Mouse (Mus musculus): ENCODE measurements around the gene Smim10l1. TPM values are rescaled to one million over a fixed set of nuclear protein-coding genes. Genes with fewer than 3 reads are reported as not detected.
A peak's percentile ranks its signal among the peaks of the same experiment; 100 is the strongest.

The Smim10l1 gene
- 12.0 and 18.1 TPM in 2 replicates for polyA plus RNA-seq (2011; ENCODE audit: insufficient read depth, insufficient read length, low replicate concordance, missing spikeins)

DNA sequence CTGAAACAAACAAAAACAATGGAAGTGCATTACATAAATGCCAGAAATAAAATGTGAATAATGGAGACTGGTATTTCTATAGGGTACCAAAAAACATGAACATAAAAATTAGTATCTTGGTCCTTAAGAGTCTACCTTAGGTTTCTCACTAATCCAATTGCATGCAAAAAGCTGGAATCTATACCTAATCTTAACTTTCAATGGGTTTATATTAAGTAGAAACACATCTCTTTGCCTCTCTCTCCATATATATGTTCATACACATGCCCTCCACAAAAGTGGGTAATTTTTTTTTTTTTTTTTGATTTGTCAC is at the start of gene Smim10l1:
TSS of gene Smim10l1 (plus strand) at position 301 of the 313 bp plus-strand sequence.
- Histone ChIP-seq H3K27ac (ENCODE audit: control insufficient read depth, insufficient read depth, low read depth, low read length, poor library complexity) (peak within 1 kb of the TSS; percentile 82), H3K4me1 (ENCODE audit: control insufficient read depth, insufficient read depth, low read length) (no peaks in the 10 kb centered on the region; the same call in none of the 2 replicates), H3K4me3 (replicated peaks; ENCODE audit: control insufficient read depth, low read depth, low read length) (peak within 1 kb of the TSS; percentile 97)
- TF ChIP-seq POLR2A (IDR thresholded peaks at IDR 0.05; ENCODE audit: borderline replicate concordance, control insufficient read depth, low read depth, low read length) (no peak), CTCF (IDR thresholded peaks at IDR 0.05; ENCODE audit: control insufficient read depth, insufficient read depth, low read length) (no peak)

DNA sequence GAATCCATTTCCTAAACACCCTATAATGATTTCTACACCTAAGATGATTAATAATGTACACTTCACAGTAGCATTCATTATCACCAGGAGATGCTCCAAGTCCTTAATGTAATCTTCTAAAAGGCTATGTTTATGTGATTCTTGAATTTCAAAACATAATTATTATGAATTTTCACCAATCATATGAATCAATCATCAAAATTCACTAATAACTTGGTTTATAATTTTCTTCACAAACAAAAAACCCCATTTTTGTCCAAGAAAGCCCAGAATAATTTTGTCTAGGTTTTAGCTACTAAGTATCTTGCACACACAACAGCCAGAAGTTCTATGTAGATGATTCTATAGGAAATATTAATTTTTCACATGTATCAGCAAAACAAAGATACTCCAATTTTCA is 49.0 kb upstream of the Smim10l1 start, which contains the start of gene Tas2r140:
TSS of gene Tas2r140 (minus strand) at position 101 of the 400 bp plus-strand sequence.
- no peaks in the 10 kb centered on the region for H3K4me1 ChIP-seq (ENCODE audit: control insufficient read depth, insufficient read depth, low read length)
- TF ChIP-seq CTCF (IDR thresholded peaks at IDR 0.05; ENCODE audit: control insufficient read depth, insufficient read depth, low read length): no peak
- no peak within 1 kb of the TSS for H3K4me3 ChIP-seq (replicated peaks; ENCODE audit: control insufficient read depth, low read depth, low read length)
- no peak within 1 kb of the TSS for H3K27ac ChIP-seq (ENCODE audit: control insufficient read depth, insufficient read depth, low read depth, low read length, poor library complexity)

DNA sequence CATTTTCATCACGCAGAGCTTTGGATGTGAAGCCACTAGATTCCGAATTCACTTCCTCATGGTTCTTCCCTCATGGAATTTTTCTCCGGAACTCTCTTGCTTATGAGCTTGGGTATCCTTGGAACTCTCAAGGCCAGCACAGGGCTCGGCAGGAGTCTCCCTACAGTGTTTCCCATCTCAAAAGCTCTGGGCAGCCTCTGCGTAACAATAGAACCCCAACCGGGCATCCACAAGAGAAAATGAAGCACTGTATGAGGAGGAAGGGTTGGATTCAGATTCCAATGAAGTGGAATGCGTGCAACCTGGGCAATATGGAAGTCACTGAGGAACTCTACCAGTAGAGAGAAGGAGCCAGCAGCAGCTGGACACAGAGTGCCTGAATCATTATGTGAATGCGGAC is 12.5 kb upstream of the Smim10l1 start:
- no peak overlapping the region for H3K27ac ChIP-seq (ENCODE audit: control insufficient read depth, insufficient read depth, low read depth, low read length, poor library complexity)
- no peak overlapping the region for H3K4me3 ChIP-seq (replicated peaks; ENCODE audit: control insufficient read depth, low read depth, low read length)
- TF ChIP-seq CTCF (IDR thresholded peaks at IDR 0.05; ENCODE audit: control insufficient read depth, insufficient read depth, low read length): no peak
- H3K4me1 ChIP-seq (ENCODE audit: control insufficient read depth, insufficient read depth, low read length): no peaks in the 10 kb centered on the region
- WGBS: 79% methylated on average over 8 of the region's 8 CpGs

DNA sequence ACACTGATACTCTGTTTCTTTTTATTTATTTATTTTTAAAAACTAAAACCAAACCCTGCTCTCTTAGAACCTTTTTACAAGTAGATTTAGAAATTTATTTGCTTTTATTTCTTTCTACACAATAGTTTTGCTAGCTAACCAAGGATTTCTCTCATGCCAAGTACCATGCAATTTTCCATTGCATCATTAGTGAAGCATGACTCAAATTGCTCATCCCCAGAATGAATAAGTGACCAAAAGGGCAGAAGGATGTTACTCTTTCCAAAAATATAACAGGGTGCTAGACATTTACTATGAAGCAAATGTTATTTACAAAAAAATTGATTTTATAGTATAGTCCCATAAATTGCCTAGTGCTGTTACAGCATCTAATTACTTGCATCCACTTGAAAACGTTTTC is 2.3 kb upstream of the Smim10l1 start:
- Histone ChIP-seq H3K4me1 (ENCODE audit: control insufficient read depth, insufficient read depth, low read length) (no peaks in the 10 kb centered on the region; the same call in none of the 2 replicates), H3K4me3 (replicated peaks; ENCODE audit: control insufficient read depth, low read depth, low read length) (no peak overlapping the region), H3K27ac (ENCODE audit: control insufficient read depth, insufficient read depth, low read depth, low read length, poor library complexity) (no peak overlapping the region)
- TF ChIP-seq POLR2A (IDR thresholded peaks at IDR 0.05; ENCODE audit: borderline replicate concordance, control insufficient read depth, low read depth, low read length): no peak
- TF ChIP-seq CTCF (IDR thresholded peaks at IDR 0.05; ENCODE audit: control insufficient read depth, insufficient read depth, low read length): no peak
- WGBS: 46% methylated on average over 1 of the region's 1 CpGs

DNA sequence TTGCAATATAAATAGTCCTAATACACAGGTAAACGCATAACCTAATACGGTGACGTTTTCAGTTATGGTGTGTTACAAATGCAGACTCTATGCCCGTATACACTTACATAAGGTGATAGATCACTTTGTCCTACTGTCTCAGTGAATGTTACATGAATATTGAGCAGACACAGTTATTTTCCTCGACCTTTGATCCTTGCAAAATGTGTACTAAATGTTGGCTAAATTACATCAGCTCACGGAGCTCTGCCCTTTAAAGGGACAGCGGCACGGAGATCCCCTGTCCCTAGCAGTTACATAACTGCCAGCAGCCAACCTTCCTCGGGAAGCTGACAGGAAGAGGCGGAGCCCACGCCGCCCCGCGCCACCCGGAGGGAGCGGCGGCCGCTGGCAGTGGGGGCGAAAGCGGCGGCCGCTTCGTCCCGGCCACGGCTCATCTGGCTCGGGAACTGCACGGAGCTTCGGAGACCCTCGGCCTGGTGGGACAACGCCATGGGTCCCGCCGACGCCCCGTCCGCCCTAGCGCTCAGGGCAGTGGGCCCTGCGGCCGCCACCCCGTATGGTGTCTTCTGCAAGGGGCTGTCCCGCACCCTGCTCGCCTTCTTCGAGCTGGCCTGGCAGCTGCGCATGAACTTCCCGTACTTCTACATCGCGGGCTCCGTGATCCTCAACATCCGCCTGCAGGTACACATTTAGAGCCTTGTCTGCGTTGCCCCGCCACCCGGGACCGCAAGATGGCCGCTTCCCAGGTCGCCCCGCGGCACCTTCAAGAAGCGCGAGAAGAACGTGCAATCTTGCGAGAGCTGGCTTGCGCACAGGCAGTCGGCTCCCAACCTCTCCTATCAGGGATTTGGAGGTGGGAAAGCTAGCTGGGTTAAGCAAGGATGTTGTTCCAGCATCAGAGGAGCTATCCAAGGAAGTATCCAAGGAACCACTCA is 482 bp downstream of the Smim10l1 start:
- peak; percentile 43; the same call in 1 of the 2 replicates for TF ChIP-seq POLR2A (IDR thresholded peaks at IDR 0.05; ENCODE audit: borderline replicate concordance, control insufficient read depth, low read depth, low read length)
- no peak for TF ChIP-seq CTCF (IDR thresholded peaks at IDR 0.05; ENCODE audit: control insufficient read depth, insufficient read depth, low read length)
- H3K27ac ChIP-seq (ENCODE audit: control insufficient read depth, insufficient read depth, low read depth, low read length, poor library complexity): peak overlapping the region; percentile 82
- 1% methylated on average over 62 of the region's 62 CpGs for WGBS
- peak overlapping the region; percentile 97 for H3K4me3 ChIP-seq (replicated peaks; ENCODE audit: control insufficient read depth, low read depth, low read length)
- no peaks in the 10 kb centered on the region; the same call in none of the 2 replicates for H3K4me1 ChIP-seq (ENCODE audit: control insufficient read depth, insufficient read depth, low read length)

Other genes with a start within 250 kb of the Smim10l1 start
- not detected in 2 replicates for gene Tas2r116, start 249.5 kb upstream of the Smim10l1 start, polyA plus RNA-seq (2011; ENCODE audit: insufficient read depth, insufficient read length, low replicate concordance, missing spikeins)
- gene Tas2r110, start 236.9 kb upstream of the Smim10l1 start, polyA plus RNA-seq (2011; ENCODE audit: insufficient read depth, insufficient read length, low replicate concordance, missing spikeins): not detected in 2 replicates
- gene Tas2r113, start 211.9 kb upstream of the Smim10l1 start, polyA plus RNA-seq (2011; ENCODE audit: insufficient read depth, insufficient read length, low replicate concordance, missing spikeins): not detected in 2 replicates
- not detected in 2 replicates for gene Tas2r125, start 195.3 kb upstream of the Smim10l1 start, polyA plus RNA-seq (2011; ENCODE audit: insufficient read depth, insufficient read length, low replicate concordance, missing spikeins)
- gene Tas2r129, start 153.8 kb upstream of the Smim10l1 start, polyA plus RNA-seq (2011; ENCODE audit: insufficient read depth, insufficient read length, low replicate concordance, missing spikeins): not detected in 2 replicates
- not detected in 2 replicates for gene Tas2r131, start 147.0 kb upstream of the Smim10l1 start, polyA plus RNA-seq (2011; ENCODE audit: insufficient read depth, insufficient read length, low replicate concordance, missing spikeins)
- not detected in 2 replicates for gene Tas2r109, start 123.9 kb upstream of the Smim10l1 start, polyA plus RNA-seq (2011; ENCODE audit: insufficient read depth, insufficient read length, low replicate concordance, missing spikeins)
- gene Tas2r103, start 67.8 kb upstream of the Smim10l1 start, polyA plus RNA-seq (2011; ENCODE audit: insufficient read depth, insufficient read length, low replicate concordance, missing spikeins): not detected in 2 replicates
- not detected in 2 replicates for gene Tas2r140, start 49.1 kb upstream of the Smim10l1 start, polyA plus RNA-seq (2011; ENCODE audit: insufficient read depth, insufficient read length, low replicate concordance, missing spikeins)
- gene 5530400C23Rik, start 187.3 kb downstream of the Smim10l1 start, polyA plus RNA-seq (2011; ENCODE audit: insufficient read depth, insufficient read length, low replicate concordance, missing spikeins): not detected in 2 replicates

Data from bone marrow, adult 2 months (tissue).